8 mouse cellular contexts compared by ENCODE assay signal in genomic region chr2:125604646-125605045, GRCm38 (mm10). TPM values are rescaled to one million over a fixed set of nuclear protein-coding genes. Genes with fewer than 3 reads are reported as not detected.
DNase-seq lines count a peak whose midpoint lies in the region; ATAC-seq and TF ChIP-seq lines count a peak whose summit lies in the region.

No protein-coding gene starts in this region.

- H3K36me3 ChIP-seq in kidney, adult 2 months (ENCODE audit: control insufficient read depth, insufficient read depth, low read length): no peaks in the 10 kb centered on the region
- peaks cover 92% of the 10 kb centered on the region for H3K36me3 ChIP-seq in G1E (replicated peaks)
- peaks cover 65% of the 10 kb centered on the region for H3K36me3 ChIP-seq in lung, embryonic 14.5 days (ENCODE audit: insufficient read depth)

- no peak for TF ChIP-seq POLR2A in kidney, adult 2 months (IDR thresholded peaks at IDR 0.05; ENCODE audit: low read depth, low read length)
- no peak for TF ChIP-seq POLR2A in cortical plate, adult 2 months (IDR thresholded peaks at IDR 0.05; ENCODE audit: extremely low read depth, insufficient read depth, low read length)

- peak; percentile 76 for TF ChIP-seq CTCF in kidney, adult 2 months (conservative IDR thresholded peaks at IDR 0.05; ENCODE audit: insufficient read depth, insufficient read length, low read depth, low read length)
- TF ChIP-seq CTCF in G1E (IDR thresholded peaks at IDR 0.05; ENCODE audit: low read depth, low read length): no peak
- TF ChIP-seq CTCF in cortical plate, adult 2 months (IDR thresholded peaks at IDR 0.05; ENCODE audit: extremely low read depth, insufficient read depth, low read length): peak; percentile 78
- peak; percentile 82 for TF ChIP-seq CTCF in lung, embryonic 14.5 days (IDR thresholded peaks at IDR 0.05; ENCODE audit: low read depth)

- 76% methylated on average over 7 of the region's 7 CpGs for WGBS in kidney, adult 2 months
- WGBS in lung, embryonic 14.5 days: 44% methylated on average over 7 of the region's 7 CpGs

- intact Hi-C loops in heart, postnatal 14 days (cut with DNase I): loop anchor here (2.0 kb wide), 2 partner anchors 272 to 342 kb away; no protein-coding TSS in a partner anchor

- H3K4me1 ChIP-seq in kidney, adult 2 months (ENCODE audit: control insufficient read depth, insufficient read depth, low read length): no peaks in the 10 kb centered on the region
- H3K4me1 ChIP-seq in G1E (ENCODE audit: insufficient read depth, low read depth, low read length): no peaks in the 10 kb centered on the region
- H3K4me1 ChIP-seq in cortical plate, adult 2 months (ENCODE audit: control insufficient read depth, insufficient read depth, low read length): no peaks in the 10 kb centered on the region
- no peaks in the 10 kb centered on the region for H3K4me1 ChIP-seq in lung, embryonic 14.5 days (ENCODE audit: insufficient read depth)

- H3K4me2 ChIP-seq in lung, embryonic 14.5 days: no peak overlapping the region

- DNase-seq in kidney, adult 2 months: peak; percentile 45
- no peak for DNase-seq in kidney, adult 11 months
- DNase-seq in G1E (ENCODE audit: low spot score): peak; percentile 6
- peak; percentile 81 to 82 for DNase-seq in heart, postnatal 14 days
- peak; percentile 89 for DNase-seq in lung, embryonic 14.5 days
- peak; percentile 77 for DNase-seq in right cerebral cortex, postnatal 14 days

- no peak overlapping the region for H3K27ac ChIP-seq in kidney, adult 2 months (ENCODE audit: insufficient read depth, low read depth, low read length)
- H3K27ac ChIP-seq in cortical plate, adult 2 months (ENCODE audit: insufficient read depth, low read length): no peak overlapping the region
- H3K27ac ChIP-seq in lung, embryonic 14.5 days (ENCODE audit: low read depth): no peak overlapping the region

- H3K4me3 ChIP-seq in kidney, adult 2 months (ENCODE audit: insufficient read depth, low read depth, low read length): no peak overlapping the region
- no peak overlapping the region for H3K4me3 ChIP-seq in G1E (ENCODE audit: low read depth, low read length)
- no peak overlapping the region for H3K4me3 ChIP-seq in cortical plate, adult 2 months (ENCODE audit: insufficient read depth, low read length)
- no peak overlapping the region for H3K4me3 ChIP-seq in lung, embryonic 14.5 days (ENCODE audit: low read depth, low read length)

- H3K9ac ChIP-seq in lung, embryonic 14.5 days: no peak overlapping the region

- ATAC-seq in G1E (ENCODE audit: extremely low read depth, insufficient number of reproducible peaks, low FRiP score, poor library complexity, severe bottlenecking): peak; percentile 60; the same call in 1 of the 2 replicates
- ATAC-seq in lung, embryonic 14.5 days (ENCODE audit: insufficient read depth): no peak
- ATAC-seq in monocyte, adult 5-6 weeks (replicated peaks; ENCODE audit: insufficient number of reproducible peaks, low FRiP score, low TSS enrichment, poor library complexity, severe bottlenecking): no peak

- H3K9me3 ChIP-seq in G1E (replicated peaks): no peaks in the 10 kb centered on the region
- no peaks in the 10 kb centered on the region for H3K9me3 ChIP-seq in lung, embryonic 14.5 days (ENCODE audit: low read depth, low read length)

- H3K27me3 ChIP-seq in kidney, adult 2 months (replicated peaks; ENCODE audit: control insufficient read depth, insufficient read depth, low read length): no peaks in the 10 kb centered on the region
- H3K27me3 ChIP-seq in G1E (ENCODE audit: insufficient read depth, low read length): no peaks in the 10 kb centered on the region
- H3K27me3 ChIP-seq in lung, embryonic 14.5 days (ENCODE audit: insufficient read depth, low read length): no peaks in the 10 kb centered on the region

RNA-seq across cellular contexts. Expression of gene Cep152, which starts 20.3 kb away (rescaled TPM):
- 0.77 and 0.81 TPM in 2 replicates for polyA plus RNA-seq in kidney, adult 2 months (2012; rRNA removed)
- total RNA-seq in G1E (2014; fragmentation: Nextera tagmentation): 6.1 and 8.0 TPM in 2 replicates
- 14.5 and 17.6 TPM in 2 replicates for total RNA-seq in G1E (2017)
- 1.6 and 2.3 TPM in 2 replicates for polyA plus RNA-seq in G1E (2012)
- polyA plus RNA-seq in cortical plate, adult 2 months (2012; rRNA removed): 2.0 TPM in 2 replicates
- 1 to 10 TPM; 2.1 TPM for total RNA-seq in heart, postnatal 14 days (2021)
- 7.7 and 9.4 TPM in 2 replicates for polyA plus RNA-seq in lung, embryonic 14.5 days (2014; fragmentation: Nextera tagmentation; extraction: Ambion mirVana)
- 13.1 to 17.5 TPM (median 16.3 TPM) in 3 replicates for total RNA-seq in monocyte, adult 5-6 weeks (2017)
